Mouse (Mus musculus): ENCODE data around the gene Pagr1a. TPM values are rescaled to one million over a fixed set of nuclear protein-coding genes. Genes with fewer than 3 reads are reported as not detected.

Pagr1a gene
- polyA plus RNA-seq, 1 experiment from 2014 or later = 19.4 TPM

- no peak overlapping the region for H3K4me3 ChIP-seq (replicated peaks; ENCODE audit: low read depth, low read length)
- ATAC-seq (replicated peaks; ENCODE audit: low FRiP score, low read depth) = no peak
These were observed 14.1 kb upstream of the Pagr1a start for GRCm38 (mm10) chr7:127031244-127031643.

GRCm38 (mm10) chr7:127030172-127030571, 13.0 kb upstream of the Pagr1a start:
- ATAC-seq (replicated peaks; ENCODE audit: low FRiP score, low read depth) = no peak
- WGBS = 97% methylated on average over 1 of the region's 1 CpGs
- no peak overlapping the region for H3K27ac ChIP-seq
- no peak for DNase-seq (ENCODE audit: low spot score)
- no peak overlapping the region for H3K4me2 ChIP-seq (ENCODE audit: low read length)
- H3K27me3 ChIP-seq (ENCODE audit: insufficient read depth, low read length) = no peaks in the 10 kb centered on the region
- TF ChIP-seq CTCF (IDR thresholded peaks at IDR 0.05; ENCODE audit: low read depth) = no peak
- no peaks in the 10 kb centered on the region; the same call in 1 of the 2 replicates for H3K4me1 ChIP-seq (replicated peaks; ENCODE audit: insufficient read depth, low read length)
- H3K9me3 ChIP-seq (replicated peaks; ENCODE audit: low read length) = no peaks in the 10 kb centered on the region
- H3K9ac ChIP-seq (ENCODE audit: low read depth, low read length) = no peak overlapping the region
- no peak overlapping the region for H3K4me3 ChIP-seq (replicated peaks; ENCODE audit: low read depth, low read length)
- peaks cover 34% of the 10 kb centered on the region for H3K36me3 ChIP-seq (ENCODE audit: insufficient read depth, low read length)

More at GRCm38 (mm10) chr7:127031244-127031643, 14.1 kb upstream of the Pagr1a start:
- Histone ChIP-seq H3K36me3 (ENCODE audit: insufficient read depth, low read length) (peaks cover 34% of the 10 kb centered on the region), H3K4me2 (ENCODE audit: low read length) (no peak overlapping the region), H3K9ac (ENCODE audit: low read depth, low read length) (no peak overlapping the region), H3K4me1 (replicated peaks; ENCODE audit: insufficient read depth, low read length) (no peaks in the 10 kb centered on the region; the same call in 1 of the 2 replicates), H3K9me3 (replicated peaks; ENCODE audit: low read length) (no peaks in the 10 kb centered on the region), H3K27ac (no peak overlapping the region), H3K27me3 (ENCODE audit: insufficient read depth, low read length) (no peaks in the 10 kb centered on the region)
- no peak for DNase-seq (ENCODE audit: low spot score)
- TF ChIP-seq CTCF (IDR thresholded peaks at IDR 0.05; ENCODE audit: low read depth) = no peak
- 73% methylated on average over 1 of the region's 1 CpGs for WGBS

- Histone ChIP-seq H3K27me3 (ENCODE audit: insufficient read depth, low read length) (no peaks in the 10 kb centered on the region), H3K9me3 (replicated peaks; ENCODE audit: low read length) (no peaks in the 10 kb centered on the region), H3K27ac (peak overlapping the region; percentile 99), H3K4me2 (ENCODE audit: low read length) (peak overlapping the region; percentile 95), H3K9ac (ENCODE audit: low read depth, low read length) (peak overlapping the region; percentile 94), H3K36me3 (ENCODE audit: insufficient read depth, low read length) (peaks cover 23% of the 10 kb centered on the region), H3K4me1 (replicated peaks; ENCODE audit: insufficient read depth, low read length) (peaks cover 15% of the 10 kb centered on the region), H3K4me3 (replicated peaks; ENCODE audit: low read depth, low read length) (peak overlapping the region; percentile 78)
- DNase-seq (ENCODE audit: low spot score) (no peak), ATAC-seq (replicated peaks; ENCODE audit: low FRiP score, low read depth) (0 out of 2 replicates have a peak, but pooled peaks have one; percentile 0)
- 58% methylated on average over 8 of the region's 8 CpGs for WGBS
- TF ChIP-seq CTCF (IDR thresholded peaks at IDR 0.05; ENCODE audit: low read depth) = no peak
These were observed 10.7 kb upstream of the Pagr1a start for GRCm38 (mm10) chr7:127027885-127028284.

GRCm38 (mm10) chr7:127026984-127027726, 10.0 kb upstream of the Pagr1a start, which contains the start of gene Maz:
Gene Maz, minus strand, starts transcription at chr7:127027037.
- Histone ChIP-seq H3K27me3 (ENCODE audit: insufficient read depth, low read length) (no peaks in the 10 kb centered on the region), H3K27ac (peak within 1 kb of the TSS; percentile 99), H3K36me3 (ENCODE audit: insufficient read depth, low read length) (0 out of 2 replicates have a peak, but pooled peaks cover 22% of the 10 kb centered on the region), H3K4me3 (replicated peaks; ENCODE audit: low read depth, low read length) (peak within 1 kb of the TSS; percentile 78), H3K4me1 (replicated peaks; ENCODE audit: insufficient read depth, low read length) (peaks cover 16% of the 10 kb centered on the region), H3K9ac (ENCODE audit: low read depth, low read length) (peak within 1 kb of the TSS; percentile 94), H3K9me3 (replicated peaks; ENCODE audit: low read length) (no peaks in the 10 kb centered on the region), H3K4me2 (ENCODE audit: low read length) (peak within 1 kb of the TSS; percentile 95)
- peak; percentile 99 for DNase-seq (ENCODE audit: low spot score)
- ATAC-seq (replicated peaks; ENCODE audit: low FRiP score, low read depth) = peak; percentile 85
- TF ChIP-seq CTCF (IDR thresholded peaks at IDR 0.05; ENCODE audit: low read depth) = no peak
- under 1% methylated on average over 53 of the region's 63 CpGs for WGBS

GRCm38 (mm10) chr7:127026616-127026983, 9.4 kb upstream of the Pagr1a start:
- DNase-seq (ENCODE audit: low spot score) (no peak), ATAC-seq (replicated peaks; ENCODE audit: low FRiP score, low read depth) (no peak; the same call in none of the 2 replicates)
- Histone ChIP-seq H3K27me3 (ENCODE audit: insufficient read depth, low read length) (no peaks in the 10 kb centered on the region), H3K27ac (peak overlapping the region; percentile 99), H3K36me3 (ENCODE audit: insufficient read depth, low read length) (0 out of 2 replicates have a peak, but pooled peaks cover 20% of the 10 kb centered on the region), H3K4me3 (replicated peaks; ENCODE audit: low read depth, low read length) (peak overlapping the region; percentile 78), H3K4me1 (replicated peaks; ENCODE audit: insufficient read depth, low read length) (peaks cover 20% of the 10 kb centered on the region), H3K4me2 (ENCODE audit: low read length) (peak overlapping the region; percentile 95), H3K9me3 (replicated peaks; ENCODE audit: low read length) (no peaks in the 10 kb centered on the region), H3K9ac (ENCODE audit: low read depth, low read length) (peak overlapping the region; percentile 94)
- WGBS = 1% methylated on average over 17 of the region's 48 CpGs
- TF ChIP-seq CTCF (IDR thresholded peaks at IDR 0.05; ENCODE audit: low read depth) = no peak

- 0 out of 2 replicates have a peak, but pooled peaks cover 16% of the 10 kb centered on the region for H3K36me3 ChIP-seq (ENCODE audit: insufficient read depth, low read length)
- DNase-seq (ENCODE audit: low spot score) = peak; percentile 73
- TF ChIP-seq CTCF (IDR thresholded peaks at IDR 0.05; ENCODE audit: low read depth) = no peak
- no peaks in the 10 kb centered on the region for H3K9me3 ChIP-seq (replicated peaks; ENCODE audit: low read length)
- peaks cover 24% of the 10 kb centered on the region for H3K4me1 ChIP-seq (replicated peaks; ENCODE audit: insufficient read depth, low read length)
- H3K4me2 ChIP-seq (ENCODE audit: low read length) = peak overlapping the region; percentile 95
- no peaks in the 10 kb centered on the region for H3K27me3 ChIP-seq (ENCODE audit: insufficient read depth, low read length)
- H3K4me3 ChIP-seq (replicated peaks; ENCODE audit: low read depth, low read length) = peak overlapping the region; percentile 78
- peak overlapping the region; percentile 99 for H3K27ac ChIP-seq
- peak; percentile 41 for ATAC-seq (replicated peaks; ENCODE audit: low FRiP score, low read depth)
- 0% methylated on average over 24 of the region's 48 CpGs for WGBS
- peak overlapping the region; percentile 94 for H3K9ac ChIP-seq (ENCODE audit: low read depth, low read length)
These were observed 9.0 kb upstream of the Pagr1a start for GRCm38 (mm10) chr7:127026161-127026600.
